In the genomic region with DNA sequence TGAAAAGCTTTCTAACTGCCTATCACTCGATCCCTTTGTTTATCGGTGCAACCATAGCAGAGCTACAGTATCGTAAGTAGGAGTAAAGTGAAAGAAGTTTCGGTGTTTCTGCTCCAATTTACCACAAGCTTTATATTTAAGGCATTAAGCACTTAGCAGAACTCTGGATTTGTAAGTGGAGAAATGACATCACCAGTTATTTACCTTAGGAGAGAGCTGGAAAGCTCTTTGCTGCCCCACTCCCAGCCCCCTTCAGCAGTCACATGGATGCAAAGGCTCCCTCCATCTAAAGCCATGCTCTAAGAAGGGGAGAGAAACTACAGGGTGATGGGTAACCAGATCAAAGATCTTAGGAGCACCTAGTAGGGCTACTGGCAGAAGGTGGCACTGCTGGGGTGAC, we compare ENCODE assay signal across 22 mouse cellular contexts.
A peak's percentile ranks its signal among the peaks of the same experiment; 100 is the strongest.
DNase-seq lines count a peak whose midpoint lies in the region; ATAC-seq and TF ChIP-seq lines count a peak whose summit lies in the region.
"Had no signal": no experiment of that assay in that cellular context is flagged by ENCODE, and none has a peak within 500 bp of the region (broad histone marks: within the 10 kb centered on the region; RNA-seq: fewer than 3 reads in every experiment).

No protein-coding gene starts in this region.

- TF ChIP-seq EP300 in stomach, postnatal 0 days (optimal IDR thresholded peaks at IDR 0.05), result no peak

- no peak overlapping the region for H3K4me3 ChIP-seq in left cerebral cortex, adult 2 months
- H3K4me3 ChIP-seq in stomach, embryonic 16.5 days (replicated peaks; ENCODE audit: low read length), result no peak overlapping the region
- no peak overlapping the region for H3K4me3 ChIP-seq in stomach, postnatal 0 days (ENCODE audit: low read depth, low read length)
- no peak overlapping the region for H3K4me3 ChIP-seq in forebrain, embryonic 13.5 days
- H3K4me3 ChIP-seq: heart, embryonic 10.5 days; hindbrain, embryonic 12.5 days had no signal

- intact Hi-C loops in left cerebral cortex, adult 2 months (cut with DNase I), result no loop called here
- intact Hi-C loops in left cerebral cortex, postnatal 10 days (cut with DNase I), result no loop called here

- H3K27ac ChIP-seq in left cerebral cortex, adult 2 months, result peak overlapping the region; percentile 32; the same call in 1 of the 2 replicates
- peak overlapping the region; percentile 1; the same call in 1 of the 2 replicates for H3K27ac ChIP-seq in stomach, embryonic 16.5 days (ENCODE audit: low read length)
- H3K27ac ChIP-seq in stomach, postnatal 0 days (replicated peaks), result no peak overlapping the region
- H3K27ac ChIP-seq in forebrain, embryonic 13.5 days, result no peak overlapping the region
- H3K27ac ChIP-seq: hindbrain, embryonic 12.5 days; liver, embryonic 14.5 days had no signal

- ATAC-seq in stomach, embryonic 16.5 days (ENCODE audit: insufficient read depth, low FRiP score), result no peak
- ATAC-seq in stomach, postnatal 0 days (ENCODE audit: low FRiP score, low TSS enrichment), result no peak
- peak; percentile 12 for ATAC-seq in activated CD4-positive, CD25-positive, alpha-beta regulatory T cell, adult 4 months
- 0 out of 2 replicates have a peak, but pooled peaks have one; percentile 19 for ATAC-seq in monocyte, adult 5-6 weeks (replicated peaks; ENCODE audit: insufficient number of reproducible peaks, low FRiP score, low TSS enrichment, poor library complexity, severe bottlenecking)
- no peak for ATAC-seq in megakaryocyte, adult 5-6 weeks (ENCODE audit: poor library complexity, severe bottlenecking)
- ATAC-seq in forebrain, embryonic 13.5 days, result no peak

- no peak for TF ChIP-seq CTCF in left cerebral cortex, adult 2 months (IDR thresholded peaks at IDR 0.05)
- no peak for TF ChIP-seq CTCF in stomach, postnatal 0 days (IDR thresholded peaks at IDR 0.05; ENCODE audit: low read depth)

- no peaks in the 10 kb centered on the region for H3K9me3 ChIP-seq in stomach, embryonic 16.5 days (replicated peaks; ENCODE audit: control insufficient read depth, low read length)
- H3K9me3 ChIP-seq in stomach, postnatal 0 days (ENCODE audit: control insufficient read depth, low read length), result no peaks in the 10 kb centered on the region
- no peaks in the 10 kb centered on the region for H3K9me3 ChIP-seq in forebrain, embryonic 13.5 days (replicated peaks)
- H3K9me3 ChIP-seq: heart, embryonic 10.5 days; hindbrain, embryonic 12.5 days had no signal

- H3K4me2 ChIP-seq in stomach, embryonic 16.5 days (ENCODE audit: low read depth, low read length), result no peak overlapping the region
- H3K4me2 ChIP-seq in stomach, postnatal 0 days (replicated peaks; ENCODE audit: low read depth), result no peak overlapping the region
- H3K4me2 ChIP-seq in forebrain, embryonic 13.5 days, result no peak overlapping the region
- H3K4me2 ChIP-seq: hindbrain, embryonic 12.5 days had no signal

- WGBS in stomach, embryonic 16.5 days, result 64% methylated on average over 4 of the region's 4 CpGs
- 53% methylated on average over 4 of the region's 4 CpGs for WGBS in stomach, postnatal 0 days
- WGBS in forebrain, embryonic 13.5 days, result 92% methylated on average over 4 of the region's 4 CpGs

- H3K9ac ChIP-seq in stomach, embryonic 16.5 days (ENCODE audit: low read length), result no peak overlapping the region
- H3K9ac ChIP-seq in stomach, postnatal 0 days (ENCODE audit: low read length), result no peak overlapping the region
- H3K9ac ChIP-seq in forebrain, embryonic 13.5 days, result no peak overlapping the region
- H3K9ac ChIP-seq: hindbrain, embryonic 12.5 days; liver, embryonic 14.5 days had no signal

- peaks cover 8% of the 10 kb centered on the region; the same call in 1 of the 2 replicates for H3K4me1 ChIP-seq in stomach, embryonic 16.5 days (ENCODE audit: control insufficient read depth, insufficient read depth, low read length)
- peaks cover 4% of the 10 kb centered on the region; the same call in 1 of the 2 replicates for H3K4me1 ChIP-seq in stomach, postnatal 0 days (replicated peaks; ENCODE audit: control insufficient read depth, insufficient read depth)
- H3K4me1 ChIP-seq in forebrain, embryonic 13.5 days, result peaks cover 16% of the 10 kb centered on the region

- H3K36me3 ChIP-seq in stomach, embryonic 16.5 days (ENCODE audit: control insufficient read depth, insufficient read depth, low read length), result no peaks in the 10 kb centered on the region
- no peaks in the 10 kb centered on the region; the same call in 1 of the 2 replicates for H3K36me3 ChIP-seq in stomach, postnatal 0 days (ENCODE audit: control insufficient read depth, insufficient read depth, low read length)
- H3K36me3 ChIP-seq in forebrain, embryonic 13.5 days (ENCODE audit: poor library complexity, severe bottlenecking), result no peaks in the 10 kb centered on the region
- H3K36me3 ChIP-seq: hindbrain, embryonic 12.5 days had no signal

- DNase-seq in left cerebral cortex, adult 2 months (ENCODE audit: extremely low spot score in 1 of 2, low spot score in 2 of 2), result no peak
- DNase-seq in left cerebral cortex, postnatal 10 days (ENCODE audit: extremely low spot score in 1 of 2, low spot score in 2 of 2), result no peak
- DNase-seq in stomach, postnatal 0 days (ENCODE audit: low spot score), result no peak
- DNase-seq: adrenal gland, postnatal 36 days; cerebellum, adult 18-20 months; cerebellum, postnatal 14 days; heart, postnatal 10 days; kidney, adult 2 months; kidney, postnatal 10 days; layer of hippocampus, postnatal 36 days; lung, postnatal 10 days; midbrain, embryonic 14.5 days; right cerebral cortex, adult 18-20 months; right cerebral cortex, postnatal 4 days had no signal

- H3K27me3 ChIP-seq in stomach, embryonic 16.5 days (ENCODE audit: control insufficient read depth, insufficient read depth, low read length), result no peaks in the 10 kb centered on the region
- no peaks in the 10 kb centered on the region for H3K27me3 ChIP-seq in stomach, postnatal 0 days (ENCODE audit: control insufficient read depth, insufficient read depth, low read length)
- no peaks in the 10 kb centered on the region; the same call in 1 of the 2 replicates for H3K27me3 ChIP-seq in forebrain, embryonic 13.5 days
- H3K27me3 ChIP-seq: hindbrain, embryonic 12.5 days had no signal

Comparison
In these comparisons a context has a peak if more than half of its experiments do, and no peak if none do; other contexts are left out.
1. H3K27ac ChIP-seq: peak in left cerebral cortex, adult 2 months (single experiment) and stomach, embryonic 16.5 days (single experiment); none in stomach, postnatal 0 days (single experiment) and forebrain, embryonic 13.5 days (single experiment).
2. ATAC-seq: peak in activated CD4-positive, CD25-positive, alpha-beta regulatory T cell, adult 4 months (single experiment) and monocyte, adult 5-6 weeks (single experiment); none in stomach, embryonic 16.5 days (single experiment), stomach, postnatal 0 days (single experiment), megakaryocyte, adult 5-6 weeks (single experiment) and forebrain, embryonic 13.5 days (single experiment).